Mouse (Mus musculus): Measurements from ENCODE around the gene Frem1.

- TF ChIP-seq POLR2A (IDR thresholded peaks at IDR 0.05; ENCODE audit: extremely low read depth, insufficient read depth, low read length) (no peak), CTCF (IDR thresholded peaks at IDR 0.05; ENCODE audit: extremely low read depth, insufficient read depth, low read length) (no peak)
These were observed 135.5 kb downstream of the Frem1 start for GRCm38 (mm10) chr4:82916678-82917050.
